Mouse (Mus musculus) left cerebral cortex, adult 9 months (tissue): ENCODE measurements around the gene Spata13.

Experiments
- DNase-seq, 2 experiments: peaks; one replicate each; pipeline ENCODE4 v3.0.0; 2022; ENCODE audit warnings: low spot score in 2 of 2

The Spata13 gene

GRCm38 (mm10) chr14:60639195-60639594 lies 5.4 kb downstream of the Spata13 start:
- DNase-seq = no peak

- DNase-seq = no peak
These were observed 7.3 kb downstream of the Spata13 start for GRCm38 (mm10) chr14:60641120-60641519.

DNA sequence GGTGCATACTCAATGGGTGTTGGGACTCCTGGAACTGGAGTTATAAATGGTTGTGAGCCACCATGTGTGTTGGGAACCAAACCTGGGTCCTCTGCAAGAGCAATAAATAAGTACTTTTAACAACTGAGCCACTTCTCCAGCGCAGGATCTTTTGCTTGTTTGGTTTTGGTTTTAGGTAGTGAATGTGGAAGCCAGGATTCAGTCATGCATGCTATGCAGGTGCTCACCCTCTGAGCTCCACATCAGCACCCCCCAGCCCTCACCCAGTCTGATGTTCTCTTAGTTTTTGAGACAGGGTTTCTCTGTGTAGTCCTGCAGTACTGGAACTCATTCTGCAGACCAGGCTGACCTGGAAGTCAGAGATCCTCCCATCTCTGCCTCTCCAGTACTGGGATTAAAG lies 8.3 kb downstream of the Spata13 start:
- DNase-seq = no peak

- DNase-seq = no peak
These were observed 9.5 kb downstream of the Spata13 start for GRCm38 (mm10) chr14:60643098-60643870.

- no peak for DNase-seq
These were observed 12.6 kb downstream of the Spata13 start for GRCm38 (mm10) chr14:60646373-60646772.

DNA sequence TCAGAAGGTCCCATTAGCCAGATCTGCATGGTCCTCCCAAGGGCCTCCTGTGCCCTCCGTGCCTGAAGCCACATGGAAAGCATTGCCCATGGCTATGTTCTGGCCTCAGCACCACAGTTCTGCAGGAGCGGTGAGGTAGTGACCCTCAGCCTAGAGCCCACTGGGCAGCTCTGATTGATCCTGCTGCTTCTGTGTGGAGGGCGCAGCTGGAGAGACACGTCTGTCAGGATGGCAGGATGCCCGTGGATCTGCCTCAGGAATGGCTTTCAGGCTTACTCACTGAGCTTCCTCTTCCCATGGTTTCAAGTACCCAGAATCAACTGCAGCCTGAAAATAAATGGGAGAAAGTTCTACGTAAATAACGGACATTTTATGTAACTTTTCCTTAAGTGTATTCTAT lies 14.1 kb downstream of the Spata13 start:
- no peak for DNase-seq

DNA sequence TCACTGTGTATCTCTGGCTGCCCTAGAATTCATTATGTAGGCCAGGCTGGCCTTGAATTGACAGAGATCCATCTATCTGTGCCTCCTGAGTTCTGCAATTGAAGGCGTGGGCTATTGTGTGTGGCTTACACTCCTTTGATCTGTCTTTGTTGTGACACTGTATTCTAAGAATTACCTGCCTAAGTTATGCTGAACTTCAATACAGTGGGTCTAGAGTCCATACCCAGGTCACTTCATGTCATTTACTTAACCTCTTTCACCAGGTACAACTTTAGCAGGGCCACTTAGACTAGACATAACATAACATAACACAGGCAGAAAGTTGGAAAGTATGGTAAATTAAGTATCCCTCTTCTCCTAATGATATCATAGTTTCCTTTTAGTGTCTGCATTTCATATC lies 15.2 kb downstream of the Spata13 start:
- DNase-seq = no peak

GRCm38 (mm10) chr14:60653184-60653583 lies 19.4 kb downstream of the Spata13 start:
- DNase-seq = no peak

- no peak for DNase-seq
These were observed 20.2 kb downstream of the Spata13 start for GRCm38 (mm10) chr14:60653977-60654376.

- no peak for DNase-seq
These were observed 20.9 kb downstream of the Spata13 start for GRCm38 (mm10) chr14:60654708-60655107.

GRCm38 (mm10) chr14:60655941-60656700 lies 22.3 kb downstream of the Spata13 start:
- peak; percentile 53 to 86 for DNase-seq

DNA sequence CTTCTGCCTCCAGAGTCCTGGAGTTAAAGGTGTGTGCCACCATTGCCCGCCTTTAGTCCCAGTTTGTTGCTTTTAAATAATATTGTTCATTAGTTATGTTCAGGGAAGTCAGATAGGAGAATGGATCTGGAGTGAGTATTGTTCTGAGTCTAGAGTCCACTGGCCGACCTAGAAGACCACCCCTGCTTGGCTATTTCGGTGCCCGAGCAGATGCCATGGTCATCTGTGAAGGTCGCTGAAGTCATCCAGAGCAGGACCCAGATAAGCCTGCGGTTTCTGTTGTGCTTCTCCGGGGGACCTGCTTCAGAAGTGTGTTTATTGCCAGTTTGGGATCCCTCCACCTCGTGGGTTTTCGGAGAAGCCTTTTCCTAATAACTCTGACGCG lies 22.9 kb downstream of the Spata13 start:
- no peak for DNase-seq

GRCm38 (mm10) chr14:60657891-60658290 lies 24.1 kb downstream of the Spata13 start:
- no peak for DNase-seq

DNA sequence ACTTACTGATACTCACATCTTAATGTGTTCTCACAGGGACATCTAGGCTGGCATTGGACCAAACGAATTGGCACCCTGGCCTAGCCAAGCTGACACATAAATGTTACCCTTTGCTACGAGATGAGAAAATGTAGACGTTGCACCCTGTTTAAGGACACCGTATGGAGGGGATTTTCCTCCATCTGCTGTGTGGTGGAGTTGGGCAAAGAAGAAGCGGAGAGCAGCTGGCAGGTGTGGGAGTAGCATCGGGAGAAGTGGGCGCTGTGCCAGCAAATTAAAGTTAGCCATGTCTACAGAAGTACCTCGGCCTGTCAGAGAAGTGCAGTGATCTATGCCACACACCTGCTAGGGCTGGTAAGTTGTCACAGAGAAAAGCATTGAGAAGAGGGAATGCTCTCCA lies 25.7 kb downstream of the Spata13 start:
- DNase-seq = peak; percentile 37 to 84

DNA sequence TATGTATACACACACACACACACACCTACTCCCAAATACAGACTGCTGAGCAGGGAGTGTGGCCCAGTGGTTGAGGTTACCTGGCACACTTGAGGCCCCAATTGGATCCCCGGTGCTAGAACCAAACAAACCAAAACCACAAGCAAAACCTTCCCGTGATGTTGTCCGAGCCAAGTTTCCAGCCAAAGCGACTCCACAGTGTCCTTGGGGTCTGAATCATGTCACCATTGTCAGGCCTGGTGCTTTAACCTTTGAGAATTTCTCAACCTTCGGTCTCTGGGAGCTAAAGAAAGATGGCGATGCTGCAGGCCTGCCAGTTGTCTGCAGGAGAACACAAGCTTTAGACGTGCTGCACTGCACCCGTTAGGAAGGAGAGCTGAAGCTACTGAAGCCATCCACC lies 26.8 kb downstream of the Spata13 start:
- no peak for DNase-seq

DNA sequence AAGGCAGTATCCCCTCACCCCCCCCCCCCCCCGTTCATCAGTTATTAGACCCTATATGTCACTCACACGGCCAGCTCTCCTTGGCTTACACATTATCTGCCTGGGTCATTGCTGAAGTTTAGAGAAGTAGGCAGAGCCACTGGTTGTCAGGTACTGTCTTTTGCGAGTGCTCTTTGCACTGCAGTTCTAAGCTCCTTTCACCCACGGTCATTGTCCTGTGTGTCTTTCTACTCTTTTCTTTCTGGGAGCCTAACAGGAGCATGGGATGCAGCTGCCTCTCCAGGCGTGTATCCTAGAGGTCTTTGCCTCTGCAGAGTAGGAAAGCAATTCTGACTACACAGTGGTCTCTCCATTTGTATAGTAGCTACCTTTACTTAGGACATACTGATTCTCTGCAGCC lies 27.5 kb downstream of the Spata13 start:
- no peak for DNase-seq

GRCm38 (mm10) chr14:60663309-60663940 lies 29.6 kb downstream of the Spata13 start:
- DNase-seq = no peak

DNA sequence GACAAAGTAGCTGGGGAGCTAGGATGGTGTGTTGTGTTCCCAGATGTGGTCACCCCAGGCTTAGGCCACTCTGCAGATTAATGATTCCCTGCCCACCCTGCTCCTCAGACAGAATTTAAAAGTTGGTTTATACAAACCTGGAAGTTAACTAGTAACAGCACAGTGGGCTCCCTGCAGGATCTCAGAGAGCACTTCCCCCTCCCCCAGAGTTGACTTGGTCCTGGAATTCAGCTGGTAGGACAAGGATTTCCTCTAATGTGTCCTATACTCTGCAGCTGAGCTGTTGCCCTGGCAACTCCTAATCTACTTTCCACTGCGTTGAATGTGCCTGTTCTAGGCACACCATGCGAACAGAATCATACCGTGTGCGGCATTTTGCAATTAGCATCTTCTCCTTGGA lies 30.8 kb downstream of the Spata13 start:
- no peak for DNase-seq

DNA sequence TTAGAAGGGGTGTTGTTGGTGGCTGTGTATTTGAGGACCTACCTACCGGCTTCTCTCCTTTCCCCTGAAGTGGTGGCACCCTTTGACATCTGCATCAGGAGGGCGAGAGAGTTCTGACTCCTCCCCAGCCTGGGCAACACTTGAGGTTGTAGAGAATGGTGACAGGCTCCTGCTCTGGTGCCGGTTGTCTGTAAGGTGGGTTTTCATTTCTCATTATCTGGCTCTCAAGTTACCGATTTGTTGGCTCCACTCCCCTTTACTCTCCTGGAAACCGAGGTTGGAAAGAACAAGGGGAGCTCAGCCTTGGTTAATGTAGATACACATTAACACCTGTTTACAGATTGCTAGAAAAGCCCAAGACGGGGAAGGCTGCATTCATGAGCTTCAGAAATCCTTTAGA lies 31.5 kb downstream of the Spata13 start:
- DNase-seq = no peak

GRCm38 (mm10) chr14:60666252-60666651 lies 32.5 kb downstream of the Spata13 start:
- no peak for DNase-seq

- DNase-seq = peak; percentile 32 to 46
These were observed 36.4 kb downstream of the Spata13 start for GRCm38 (mm10) chr14:60670191-60670590.

GRCm38 (mm10) chr14:60671504-60671903 lies 37.7 kb downstream of the Spata13 start:
- DNase-seq = no peak

DNA sequence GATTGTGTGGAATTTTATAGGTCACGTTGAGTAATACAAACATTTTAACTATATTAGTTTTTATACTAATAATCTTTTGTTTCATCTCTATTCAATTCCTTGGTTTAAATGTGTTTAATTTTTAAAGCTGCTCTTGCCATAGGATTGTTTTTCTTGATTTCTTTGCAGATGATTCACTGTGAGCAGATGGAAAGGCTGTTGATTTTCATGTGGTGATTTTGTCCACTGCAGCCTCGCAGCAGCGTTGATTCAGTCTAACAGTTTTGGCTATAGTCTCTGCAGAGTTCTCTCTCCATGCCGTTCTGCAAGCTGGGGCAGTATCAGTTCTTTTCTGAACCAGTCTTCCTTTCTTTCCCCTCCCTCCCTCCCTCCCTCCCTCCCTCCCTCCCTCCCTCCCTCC lies 41.9 kb downstream of the Spata13 start:
- no peak for DNase-seq
